Mouse (Mus musculus): ENCODE data around the gene Marf1. TPM values are rescaled to one million over a fixed set of nuclear protein-coding genes. Genes with fewer than 3 reads are reported as not detected.
A peak's percentile ranks its signal among the peaks of the same experiment; 100 is the strongest.
"Not testable (repeated sequence)": the region's sequence is repeated elsewhere in the genome, so short reads cannot be mapped to it uniquely, and the experiment has no call there.

Gene Marf1
- polyA plus RNA-seq, 1 experiment from 2014 or later, result 12.6 TPM

DNA sequence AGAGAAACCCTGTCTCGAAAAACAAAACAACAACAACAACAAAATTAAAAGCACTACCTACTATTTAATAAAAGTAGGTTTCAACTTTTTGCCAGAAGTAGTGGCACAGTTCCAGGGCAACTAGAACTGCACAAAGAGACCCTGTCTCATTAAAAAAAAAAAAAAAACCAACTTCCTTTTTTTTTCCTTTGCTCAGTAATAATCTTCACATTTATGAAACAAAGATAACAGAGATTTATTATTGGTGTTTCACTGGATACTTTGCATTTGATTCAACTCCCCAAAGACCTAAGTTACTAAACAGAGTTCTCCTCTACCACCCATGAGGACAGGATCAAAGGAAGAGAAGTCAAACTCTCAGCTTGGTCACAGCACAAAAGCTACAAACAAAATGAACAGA is 2.2 kb downstream of the Marf1 start:
- Histone ChIP-seq H3K27me3 (replicated peaks) (no peaks in the 10 kb centered on the region), H3K36me3 (no peaks in the 10 kb centered on the region), H3K4me3 (no peak overlapping the region), H3K4me1 (peaks cover 24% of the 10 kb centered on the region), H3K9ac (no peak overlapping the region), H3K27ac (no peak overlapping the region), H3K9me3 (no peaks in the 10 kb centered on the region), H3K4me2 (replicated peaks) (no peak overlapping the region)
- WGBS, result 82% methylated on average over 1 of the region's 1 CpGs
- no peak for ATAC-seq (ENCODE audit: low FRiP score, low read depth)

DNA sequence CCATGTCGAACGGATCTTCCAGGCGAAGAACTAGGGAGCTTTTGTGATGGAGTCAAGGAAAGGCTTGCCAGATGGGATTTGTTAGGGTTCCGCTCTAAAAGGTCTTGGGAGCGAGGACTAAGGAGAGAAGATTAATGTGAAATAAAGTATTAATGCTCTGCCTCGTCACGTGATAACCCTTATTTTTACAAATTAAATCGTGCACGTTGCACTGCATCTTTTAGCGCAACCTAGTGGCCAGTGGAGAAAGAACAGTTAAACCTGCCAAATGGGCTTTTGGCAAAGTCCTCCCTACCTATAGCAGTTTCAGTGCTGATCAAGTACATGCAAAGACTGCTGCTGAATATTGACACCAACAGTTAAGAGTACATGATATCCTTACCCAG is 3.4 kb downstream of the Marf1 start:
- no peaks in the 10 kb centered on the region for H3K27me3 ChIP-seq (replicated peaks)
- H3K9ac ChIP-seq, result peak overlapping the region; percentile 68
- H3K27ac ChIP-seq, result peak overlapping the region; percentile 92
- H3K4me2 ChIP-seq (replicated peaks), result peak overlapping the region; percentile 64
- no peaks in the 10 kb centered on the region for H3K36me3 ChIP-seq
- H3K4me3 ChIP-seq, result peak overlapping the region; percentile 64
- H3K4me1 ChIP-seq, result peaks cover 17% of the 10 kb centered on the region
- no peaks in the 10 kb centered on the region for H3K9me3 ChIP-seq
- ATAC-seq (ENCODE audit: low FRiP score, low read depth), result peak; percentile 22
- under 1% methylated on average over 10 of the region's 10 CpGs for WGBS

DNA sequence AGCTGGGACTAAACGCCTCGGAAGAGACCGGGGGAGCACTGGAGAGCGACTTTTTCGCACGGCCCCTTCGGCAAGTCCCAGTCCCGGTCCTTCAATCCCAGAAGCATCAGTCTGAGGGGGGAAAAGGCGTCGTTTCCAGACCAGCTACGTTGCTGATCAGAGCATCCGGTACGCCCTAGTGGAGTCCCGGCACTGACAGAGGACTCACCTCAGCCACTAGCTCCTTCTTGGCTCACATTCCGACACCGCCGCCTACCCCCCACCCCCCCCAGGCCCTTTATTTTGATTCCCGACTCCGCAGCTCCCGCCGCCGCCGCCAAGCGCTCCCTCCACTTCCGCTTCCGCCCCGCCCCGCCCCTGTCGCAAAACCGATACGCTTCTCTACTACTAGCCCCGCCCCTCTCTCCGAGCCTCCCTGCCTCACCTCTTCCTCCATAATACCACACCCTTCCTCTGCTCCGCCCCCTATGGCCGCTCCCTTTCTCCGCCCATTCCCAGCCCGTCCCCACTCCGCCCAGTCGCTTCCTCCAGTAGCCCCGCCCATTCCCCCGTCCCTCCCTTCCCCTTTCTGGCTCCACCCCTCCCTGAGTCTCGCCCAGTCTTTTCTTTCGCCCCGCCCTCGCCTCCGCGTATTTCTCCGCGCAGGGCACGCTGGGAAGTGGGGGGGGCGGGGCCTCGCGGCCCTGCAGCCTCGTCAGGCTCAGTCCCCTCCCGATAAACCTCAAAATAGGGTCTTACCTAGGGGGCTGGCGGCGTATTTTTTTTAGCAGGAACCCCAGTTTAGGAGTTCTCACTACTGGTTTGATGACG is 4.0 kb downstream of the Marf1 start:
- peak; percentile 93 for ATAC-seq (ENCODE audit: low FRiP score, low read depth)
- Histone ChIP-seq H3K9me3 (no peaks in the 10 kb centered on the region), H3K27me3 (replicated peaks) (no peaks in the 10 kb centered on the region), H3K4me1 (peaks cover 12% of the 10 kb centered on the region), H3K4me2 (replicated peaks) (peak overlapping the region; percentile 74), H3K27ac (peak overlapping the region; percentile 92), H3K36me3 (no peaks in the 10 kb centered on the region), H3K9ac (peak overlapping the region; percentile 74), H3K4me3 (peak overlapping the region; percentile 64)
- under 1% methylated on average over 58 of the region's 58 CpGs for WGBS

DNA sequence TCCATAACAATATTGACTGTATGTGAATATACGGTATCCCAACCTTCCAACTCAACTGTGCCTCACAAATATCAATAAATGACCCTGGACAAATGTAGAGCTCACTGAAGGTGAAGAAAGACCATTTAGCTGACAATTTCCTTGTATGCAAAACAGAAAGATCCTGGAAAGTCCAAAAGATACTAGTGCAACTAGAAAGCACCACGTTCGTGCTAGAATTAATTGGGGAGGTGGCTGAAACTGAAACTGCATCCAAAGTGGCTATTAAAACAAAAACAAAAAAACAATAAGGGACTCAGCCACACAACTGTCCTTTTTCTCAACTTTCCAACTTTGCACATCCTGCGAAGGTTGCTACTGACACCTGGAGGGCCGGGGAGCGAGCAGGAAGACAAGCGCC is 4.6 kb downstream of the Marf1 start:
- WGBS, result 10% methylated on average over 7 of the region's 7 CpGs
- Histone ChIP-seq H3K9ac (peak overlapping the region; percentile 74), H3K27ac (0 out of 2 replicates have a peak overlapping the region, but pooled peaks have one; percentile 16)

DNA sequence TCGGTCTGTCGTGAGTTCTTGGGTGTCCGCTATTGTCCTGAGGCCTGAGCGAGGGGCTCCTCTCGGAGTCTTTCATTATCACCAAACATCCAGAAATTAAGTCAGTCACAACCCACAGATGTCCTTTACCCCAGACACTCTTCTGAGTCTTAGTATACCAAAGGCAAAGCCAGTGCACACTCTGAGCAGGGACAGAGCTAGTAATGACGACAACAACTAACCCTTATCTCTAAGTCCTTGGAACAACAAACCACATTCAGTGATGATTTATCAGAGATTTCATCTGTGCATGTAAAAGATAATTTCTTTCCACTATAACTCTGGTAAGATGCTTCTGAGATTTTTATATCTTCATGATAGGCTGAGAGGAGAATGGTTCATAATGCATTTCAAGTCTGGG is 6.8 kb downstream of the Marf1 start:
- no peaks in the 10 kb centered on the region for H3K9me3 ChIP-seq
- H3K36me3 ChIP-seq, result peaks cover 21% of the 10 kb centered on the region
- peaks cover 10% of the 10 kb centered on the region for H3K4me1 ChIP-seq
- H3K27me3 ChIP-seq (replicated peaks), result no peaks in the 10 kb centered on the region
- 88% methylated on average over 6 of the region's 6 CpGs for WGBS
- no peak overlapping the region for H3K4me2 ChIP-seq (replicated peaks)
- H3K27ac ChIP-seq, result no peak overlapping the region
- no peak for ATAC-seq (ENCODE audit: low FRiP score, low read depth)
- no peak overlapping the region for H3K9ac ChIP-seq
- H3K4me3 ChIP-seq, result no peak overlapping the region

More for the DNA sequence above, 4.6 kb downstream of the Marf1 start:
- H3K4me1 ChIP-seq, result peaks cover 10% of the 10 kb centered on the region
- ATAC-seq (ENCODE audit: low FRiP score, low read depth), result no peak
- no peaks in the 10 kb centered on the region for H3K27me3 ChIP-seq (replicated peaks)
- H3K36me3 ChIP-seq, result peaks cover 3% of the 10 kb centered on the region; the same call in 1 of the 2 replicates
- no peaks in the 10 kb centered on the region for H3K9me3 ChIP-seq
- H3K4me2 ChIP-seq (replicated peaks), result peak overlapping the region; percentile 74
- peak overlapping the region; percentile 64 for H3K4me3 ChIP-seq

DNA sequence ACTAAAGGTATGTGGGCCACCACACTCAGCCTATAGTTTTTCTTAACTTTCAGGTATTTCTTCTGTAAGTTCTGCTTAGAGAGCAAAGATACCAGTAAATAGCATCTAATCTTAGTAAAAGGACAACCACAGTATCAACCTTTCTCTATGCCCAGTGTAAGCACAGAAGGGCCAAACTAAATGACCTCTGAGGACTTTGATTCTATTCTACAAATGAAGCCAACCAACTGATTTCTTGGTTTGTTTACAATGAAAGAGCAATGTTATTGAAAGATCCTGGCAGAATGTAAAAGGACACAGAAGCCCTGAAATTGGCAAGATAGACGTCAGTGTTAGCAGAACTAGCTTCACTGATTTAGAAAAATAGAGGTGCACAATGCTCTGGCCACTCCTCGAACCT is 7.5 kb downstream of the Marf1 start:
- ATAC-seq (ENCODE audit: low FRiP score, low read depth); H3K27ac ChIP-seq; H3K9me3 ChIP-seq; H3K4me2 ChIP-seq (replicated peaks); H3K4me3 ChIP-seq; H3K27me3 ChIP-seq (replicated peaks); H3K9ac ChIP-seq: not testable (repeated sequence)
- H3K36me3 ChIP-seq, result peaks cover 27% of the 10 kb centered on the region
- peaks cover 10% of the 10 kb centered on the region for H3K4me1 ChIP-seq
- 93% methylated on average over 1 of the region's 2 CpGs for WGBS

DNA sequence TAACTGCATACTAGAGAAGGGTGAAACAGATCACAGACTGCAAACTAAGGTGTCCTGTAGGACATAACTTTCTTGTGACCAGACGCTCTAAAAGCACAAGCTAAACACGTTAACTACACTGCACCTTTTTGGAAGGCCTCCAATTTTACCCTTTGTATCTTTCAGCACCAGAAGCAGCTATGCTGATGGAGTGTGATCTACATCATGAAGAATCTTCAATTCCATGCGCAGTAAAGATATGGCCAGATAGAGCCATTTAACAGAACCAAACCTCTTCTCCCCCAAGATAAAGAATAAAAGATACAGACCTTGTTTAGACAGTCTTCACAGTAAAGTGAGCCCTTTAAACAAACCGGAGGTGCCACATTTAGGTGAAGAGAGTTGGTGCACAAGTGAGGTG is 11.4 kb downstream of the Marf1 start:
- Histone ChIP-seq H3K4me1 (no peaks in the 10 kb centered on the region), H3K9ac (no peak overlapping the region), H3K9me3 (no peaks in the 10 kb centered on the region), H3K36me3 (peaks cover 44% of the 10 kb centered on the region), H3K4me2 (replicated peaks) (no peak overlapping the region), H3K4me3 (no peak overlapping the region), H3K27ac (no peak overlapping the region), H3K27me3 (replicated peaks) (no peaks in the 10 kb centered on the region)
- WGBS, result 97% methylated on average over 4 of the region's 4 CpGs
- no peak for ATAC-seq (ENCODE audit: low FRiP score, low read depth)

DNA sequence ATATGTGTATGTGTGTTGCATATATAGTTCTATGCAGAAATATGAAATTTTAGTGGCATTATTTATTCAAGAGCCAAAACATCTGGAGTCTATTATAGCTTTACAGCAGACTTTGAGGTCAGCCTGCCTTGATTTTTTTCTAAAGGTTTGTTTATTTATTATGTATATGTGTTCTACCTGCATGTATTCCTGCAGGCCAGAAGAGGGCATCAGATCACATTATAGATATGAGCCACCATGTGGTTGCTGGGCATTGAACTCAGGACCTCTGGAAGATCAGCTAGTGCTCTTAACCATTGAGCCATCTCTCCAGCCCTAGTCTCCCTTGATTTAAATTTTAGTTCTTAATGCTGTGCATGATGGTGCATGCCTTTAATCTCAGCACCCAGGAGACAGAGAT is 15.4 kb downstream of the Marf1 start:
- Histone ChIP-seq H3K4me2 (replicated peaks) (no peak overlapping the region), H3K9me3 (no peaks in the 10 kb centered on the region), H3K4me3 (no peak overlapping the region), H3K36me3 (peaks cover 65% of the 10 kb centered on the region), H3K27me3 (replicated peaks) (no peaks in the 10 kb centered on the region), H3K4me1 (no peaks in the 10 kb centered on the region), H3K9ac (no peak overlapping the region), H3K27ac (no peak overlapping the region)
- ATAC-seq (ENCODE audit: low FRiP score, low read depth), result no peak

DNA sequence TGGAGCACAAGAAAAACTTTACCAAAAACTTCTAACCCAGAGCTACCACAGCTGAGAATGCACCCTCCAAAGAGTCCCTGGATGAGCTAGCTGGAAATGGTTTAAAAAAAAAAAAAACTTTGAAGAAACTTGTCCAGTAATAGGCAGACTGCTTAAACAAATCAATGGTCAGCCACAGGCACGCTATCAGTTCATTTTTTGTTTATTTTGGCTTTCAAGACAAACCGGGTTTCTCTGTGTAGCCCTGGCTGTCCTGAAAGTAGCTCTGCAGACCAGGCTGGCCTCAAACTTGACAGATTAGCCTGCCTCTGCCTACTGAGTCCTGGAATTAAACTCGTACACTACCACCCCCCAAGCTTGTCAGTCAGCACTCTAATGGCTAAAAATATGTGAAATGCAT is 19.9 kb downstream of the Marf1 start:
- Histone ChIP-seq H3K4me2 (replicated peaks) (no peak overlapping the region), H3K9me3 (no peaks in the 10 kb centered on the region), H3K4me1 (no peaks in the 10 kb centered on the region), H3K9ac (no peak overlapping the region), H3K4me3 (no peak overlapping the region), H3K27me3 (replicated peaks) (no peaks in the 10 kb centered on the region), H3K27ac (no peak overlapping the region), H3K36me3 (peaks cover 76% of the 10 kb centered on the region)
- WGBS, result 92% methylated on average over 3 of the region's 3 CpGs
- no peak for ATAC-seq (ENCODE audit: low FRiP score, low read depth)

DNA sequence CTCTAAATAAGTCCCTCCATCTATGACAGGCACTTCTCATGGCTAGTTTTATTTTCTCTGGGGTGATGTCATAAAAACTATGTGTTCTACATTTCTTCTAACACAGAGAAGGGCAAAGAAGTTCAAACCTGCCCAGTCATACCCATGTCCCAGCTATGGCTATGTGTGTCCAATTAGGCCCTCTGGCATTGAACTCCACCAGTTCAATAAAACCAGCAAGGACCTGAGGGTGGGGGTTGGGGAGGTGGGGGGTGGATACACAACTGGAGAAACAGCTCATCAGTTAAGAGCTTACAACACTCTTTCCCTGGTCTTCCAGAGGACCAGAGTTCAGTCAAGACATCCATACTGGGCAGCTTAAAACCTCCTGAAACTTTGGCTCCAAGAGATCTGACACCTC is 24.0 kb downstream of the Marf1 start:
- no peaks in the 10 kb centered on the region for H3K27me3 ChIP-seq (replicated peaks)
- no peak overlapping the region for H3K27ac ChIP-seq
- H3K9ac ChIP-seq, result no peak overlapping the region
- no peak overlapping the region for H3K4me2 ChIP-seq (replicated peaks)
- H3K4me1 ChIP-seq, result no peaks in the 10 kb centered on the region
- no peak for ATAC-seq (ENCODE audit: low FRiP score, low read depth)
- H3K4me3 ChIP-seq, result no peak overlapping the region
- peaks cover 81% of the 10 kb centered on the region for H3K36me3 ChIP-seq
- no peaks in the 10 kb centered on the region for H3K9me3 ChIP-seq

DNA sequence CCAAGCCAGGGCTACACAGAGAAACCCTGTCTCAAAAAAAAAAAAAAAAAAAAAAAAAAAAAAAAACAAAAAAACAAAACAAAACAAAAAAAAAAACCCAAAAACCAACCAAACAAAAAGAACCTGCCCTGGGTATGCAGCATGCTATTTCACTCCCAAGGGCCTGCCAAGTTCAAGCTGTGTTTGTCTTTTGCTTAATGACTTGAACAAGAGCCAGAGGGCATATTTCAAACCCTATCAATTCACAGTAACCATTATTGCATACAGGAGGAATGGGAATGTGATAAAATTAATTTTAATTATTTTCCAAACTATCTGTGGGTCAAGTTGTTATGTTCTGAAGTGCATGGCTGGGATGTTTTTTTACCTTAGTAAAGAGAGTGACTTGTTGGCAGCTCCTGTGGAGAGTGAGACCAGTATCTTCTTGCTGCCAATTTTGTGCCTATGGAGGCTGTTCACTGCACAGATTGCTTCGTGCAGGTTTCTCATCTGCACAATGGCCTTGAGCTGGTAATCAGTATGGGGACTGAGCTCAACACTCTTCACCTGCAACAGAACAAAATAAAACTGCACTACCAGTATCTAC is 25.1 kb downstream of the Marf1 start:
- ATAC-seq (ENCODE audit: low FRiP score, low read depth), result no peak
- Histone ChIP-seq H3K4me2 (replicated peaks) (no peak overlapping the region), H3K36me3 (peaks cover 87% of the 10 kb centered on the region), H3K9ac (no peak overlapping the region), H3K27me3 (replicated peaks) (no peaks in the 10 kb centered on the region), H3K27ac (no peak overlapping the region), H3K9me3 (no peaks in the 10 kb centered on the region), H3K4me1 (no peaks in the 10 kb centered on the region), H3K4me3 (no peak overlapping the region)
- 94% methylated on average over 1 of the region's 1 CpGs for WGBS

DNA sequence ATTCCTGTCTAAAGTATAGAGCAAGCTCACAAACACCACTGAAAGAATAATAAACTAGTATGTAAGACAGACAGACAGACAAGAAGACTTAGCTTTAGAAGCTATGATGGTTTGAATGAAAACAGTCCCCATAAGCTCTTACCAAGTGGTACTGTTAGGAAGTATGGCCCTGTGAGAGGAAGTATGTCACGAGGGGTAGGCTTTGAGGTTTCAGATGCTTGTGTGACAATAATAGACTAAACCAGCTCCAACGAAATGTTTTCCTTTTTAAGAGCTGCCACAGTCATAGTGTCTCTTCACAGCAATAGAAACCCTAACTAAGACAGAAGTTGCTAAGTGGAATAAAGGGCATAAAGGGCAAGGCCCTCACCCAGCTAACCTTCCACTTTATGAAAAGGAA is 28.1 kb downstream of the Marf1 start:
- no peak overlapping the region for H3K4me2 ChIP-seq (replicated peaks)
- no peaks in the 10 kb centered on the region for H3K4me1 ChIP-seq
- H3K4me3 ChIP-seq, result no peak overlapping the region
- H3K9ac ChIP-seq, result no peak overlapping the region
- H3K27me3 ChIP-seq (replicated peaks), result no peaks in the 10 kb centered on the region
- 93% methylated on average over 2 of the region's 2 CpGs for WGBS
- peaks cover 89% of the 10 kb centered on the region for H3K36me3 ChIP-seq
- no peak for ATAC-seq (ENCODE audit: low FRiP score, low read depth)
- H3K27ac ChIP-seq, result no peak overlapping the region
- no peaks in the 10 kb centered on the region for H3K9me3 ChIP-seq

DNA sequence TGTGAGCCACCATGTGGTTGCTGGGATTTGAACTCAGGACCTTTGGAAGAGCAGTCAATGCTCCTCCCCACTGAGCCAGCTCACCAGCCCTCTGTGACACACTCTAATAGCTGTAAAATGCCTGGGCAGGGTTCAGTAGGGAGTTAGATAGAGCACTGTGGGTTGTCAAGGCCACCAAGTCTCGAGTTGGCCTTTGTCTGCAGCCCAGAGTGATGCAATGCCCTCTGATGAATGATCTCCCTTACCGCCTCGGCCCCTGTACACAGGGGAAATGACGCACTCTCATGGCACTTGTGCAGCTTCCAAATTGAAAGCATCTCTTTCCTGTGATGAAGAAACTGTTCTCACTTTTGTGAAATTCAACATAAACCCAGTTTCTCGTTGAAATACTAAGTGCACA is 31.3 kb downstream of the Marf1 start:
- H3K4me1 ChIP-seq, result no peaks in the 10 kb centered on the region
- H3K4me3 ChIP-seq, result no peak overlapping the region
- no peak overlapping the region for H3K9ac ChIP-seq
- no peak overlapping the region for H3K27ac ChIP-seq
- no peaks in the 10 kb centered on the region for H3K27me3 ChIP-seq (replicated peaks)
- ATAC-seq (ENCODE audit: low FRiP score, low read depth), result no peak
- peaks cover 90% of the 10 kb centered on the region for H3K36me3 ChIP-seq
- no peak overlapping the region for H3K4me2 ChIP-seq (replicated peaks)
- H3K9me3 ChIP-seq, result no peaks in the 10 kb centered on the region
- 90% methylated on average over 5 of the region's 5 CpGs for WGBS

All from neural tube, embryonic 12.5 days (tissue).